Mouse (Mus musculus) myocyte (in vitro differentiated cells): ENCODE data around the gene Bcr.

Experiments used
- CEBPB ChIP-seq: IDR thresholded peaks from 2 replicates; pipeline ENCODE4 v1.6.1; 2011; ENCODE audit warnings: mild to moderate bottlenecking, moderate library complexity; ENCODE audit not compliant: poor library complexity, insufficient read depth, severe bottlenecking
- E2F4 ChIP-seq: IDR thresholded peaks from one replicate; pipeline ENCODE4 v1.6.1; 2011; ENCODE audit warnings: mild to moderate bottlenecking, control low read depth, moderate library complexity; ENCODE audit not compliant: insufficient read depth
- MAX ChIP-seq: IDR thresholded peaks from one replicate; pipeline ENCODE4 v1.6.1; 2011; ENCODE audit warnings: low read depth, mild to moderate bottlenecking, control low read depth
- MYOD1 ChIP-seq, 3 experiments: IDR thresholded peaks; one replicate each; pipeline ENCODE4 v1.6.1; 2011; ENCODE audit warnings: control low read depth in 2 of 3, low read depth in 2 of 3, mild to moderate bottlenecking in 2 of 3, moderate library complexity in 1 of 3; ENCODE audit not compliant: insufficient read length in 2 of 3, control insufficient read depth in 1 of 3
- MYOG ChIP-seq, 3 experiments: IDR thresholded peaks; one replicate each; pipeline ENCODE4 v1.6.1; 2011; ENCODE audit warnings: control low read depth in 2 of 3, low read depth in 2 of 3, mild to moderate bottlenecking in 2 of 3; ENCODE audit not compliant: insufficient read length in 2 of 3, control insufficient read depth in 1 of 3, insufficient read depth in 1 of 3
- POLR2A ChIP-seq: IDR thresholded peaks from one replicate; pipeline ENCODE4 v1.6.1; 2011; ENCODE audit warnings: low read depth, mild to moderate bottlenecking, control low read depth, moderate library complexity; ENCODE audit not compliant: insufficient read length
- POLR2AphosphoS2 ChIP-seq: IDR thresholded peaks from one replicate; pipeline ENCODE4 v1.6.1; 2011; ENCODE audit warnings: low read depth, control low read depth; ENCODE audit not compliant: insufficient read length
- TCF12 ChIP-seq: IDR thresholded peaks from one replicate; pipeline ENCODE4 v1.6.1; 2011; ENCODE audit warnings: mild to moderate bottlenecking, control low read depth; ENCODE audit not compliant: poor library complexity, insufficient read depth, severe bottlenecking
- USF1 ChIP-seq: IDR thresholded peaks from one replicate; pipeline ENCODE4 v1.6.1; 2011; ENCODE audit warnings: low read depth, mild to moderate bottlenecking, control low read depth, moderate library complexity

DNA sequence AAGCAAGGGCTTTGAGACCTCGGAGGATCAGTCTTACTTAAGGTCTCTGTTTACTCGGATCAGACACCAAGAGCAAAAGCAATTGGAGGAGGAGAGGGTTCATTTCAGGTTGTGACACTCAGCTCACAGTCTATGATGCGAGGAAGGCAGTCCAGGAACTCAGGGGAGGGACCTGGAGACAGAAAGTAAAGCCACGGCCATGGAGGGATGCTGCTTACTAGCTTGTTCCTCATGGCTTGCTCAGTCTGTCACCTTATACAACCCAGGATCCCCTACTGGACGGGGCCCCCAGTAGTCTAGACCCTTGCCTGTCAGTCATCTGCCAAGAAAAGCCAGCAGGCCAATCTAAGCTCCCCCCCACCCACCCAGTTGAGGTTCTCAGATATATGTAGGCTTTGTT lies 118.5 kb downstream of the Bcr start:
- TF ChIP-seq POLR2AphosphoS2, result no peak
- no peak for TF ChIP-seq MAX
- TF ChIP-seq POLR2A, result no peak
- TF ChIP-seq E2F4, result no peak
- no peak for TF ChIP-seq CEBPB
- TF ChIP-seq MYOG (IDR thresholded peaks at IDR 0.05; ENCODE audit: control insufficient read depth in 1 of 3, insufficient read depth in 1 of 3, insufficient read length in 2 of 3, low read depth in 2 of 3), result no peak
- TF ChIP-seq USF1, result no peak
- TF ChIP-seq TCF12, result no peak
- no peak for TF ChIP-seq MYOD1 (IDR thresholded peaks at IDR 0.05; ENCODE audit: control insufficient read depth in 1 of 3, insufficient read length in 2 of 3, low read depth in 2 of 3)
